Mouse (Mus musculus) neural tube, embryonic 14.5 days (tissue): ENCODE measurements around the gene Bcas3. TPM values are rescaled to one million over a fixed set of nuclear protein-coding genes. Genes with fewer than 3 reads are reported as not detected.

Experiments
- ATAC-seq: fragments of 200-750 bp; cut with Nextera tagmentation; 2 replicates; pipeline ENCODE4 v1.8.0; 2017; ENCODE audit warnings: low read depth, mild to moderate bottlenecking, moderate TSS enrichment, moderate library complexity
- H3K27ac ChIP-seq: fragments of 300-500 bp; sonication (generic); 2 replicates; pipeline ENCODE4 v1.5.1; 2014; ENCODE audit warnings: low read depth, mild to moderate bottlenecking, control low read depth, low read length, moderate library complexity, mixed read lengths
- H3K27me3 ChIP-seq: fragments of 300-500 bp; sonication (generic); 2 replicates; pipeline ENCODE4 v1.6.1; 2014; ENCODE audit warnings: low read length; ENCODE audit not compliant: control insufficient read depth, insufficient read depth
- H3K36me3 ChIP-seq: fragments of 300-500 bp; sonication (generic); 2 replicates; pipeline ENCODE4 v1.6.1; 2014; ENCODE audit warnings: low read length, mixed read lengths; ENCODE audit not compliant: control insufficient read depth, insufficient read depth
- H3K4me1 ChIP-seq: fragments of 300-500 bp; sonication (generic); 2 replicates; pipeline ENCODE4 v1.6.1; 2014; ENCODE audit warnings: low read length; ENCODE audit not compliant: control insufficient read depth, insufficient read depth
- H3K4me2 ChIP-seq: fragments of 300-500 bp; sonication (generic); 2 replicates; pipeline ENCODE4 v1.6.1; 2014; ENCODE audit warnings: mild to moderate bottlenecking, low read depth, low read length, control low read depth
- H3K4me3 ChIP-seq: fragments of 300-500 bp; sonication (generic); 2 replicates; pipeline ENCODE4 v1.5.1; 2014; ENCODE audit warnings: low read depth, low read length, control low read depth, mixed read lengths
- H3K9ac ChIP-seq: fragments of 300-500 bp; sonication (generic); replicated peaks from 2 replicates; pipeline ENCODE4 v1.6.1; 2014; ENCODE audit warnings: low read depth, mild to moderate bottlenecking, control low read depth, low read length, mixed read lengths
- H3K9me3 ChIP-seq: fragments of 300-500 bp; sonication (generic); 2 replicates; pipeline ENCODE4 v1.6.1; 2016; ENCODE audit warnings: low read length; ENCODE audit not compliant: control insufficient read depth
- WGBS: fragments of 180-500 bp; shearing (Covaris S2); extraction: QIAGEN DNeasy Blood & Tissue Kit; methylation state at CpG from one replicate; pipeline ENCODE4 v1.1.7; 2014; 5-methylcytosine and 5-hydroxymethylcytosine counted together
- polyA plus RNA-seq: library from polyadenylated mRNA; unstranded; fragments of >200 nt; fragmentation: Nextera tagmentation; extraction: Ambion mirVana; gene quantifications from 2 replicates; pipeline ENCODE4 v1.2.1, GENCODE M21; 2014

Gene Bcas3
- polyA plus RNA-seq, 1 experiment from 2014 or later, result 30.9 TPM

DNA sequence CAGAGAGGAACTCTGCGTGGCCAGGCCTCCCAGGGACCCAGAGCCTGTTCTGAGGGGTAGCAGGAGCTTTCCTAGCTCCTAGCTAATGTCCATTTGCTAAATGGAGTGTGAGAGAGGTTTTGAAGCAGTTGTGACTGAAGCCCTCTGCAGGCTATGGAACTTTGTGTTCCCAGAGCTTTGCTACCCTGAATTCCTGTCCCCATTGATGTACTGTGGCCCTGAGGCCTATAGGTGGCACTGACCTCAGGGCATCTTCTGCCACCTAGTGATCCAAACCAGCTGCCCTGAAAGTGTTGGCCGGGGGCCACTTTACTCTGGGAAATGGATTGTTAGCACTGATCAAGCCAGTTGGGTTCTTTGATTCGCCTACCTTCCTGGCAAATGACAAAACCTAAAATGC, 380.6 kb downstream of the Bcas3 start:
- no peak overlapping the region for H3K4me2 ChIP-seq
- no peaks in the 10 kb centered on the region for H3K9me3 ChIP-seq
- no peak overlapping the region for H3K9ac ChIP-seq
- H3K36me3 ChIP-seq, result no peaks in the 10 kb centered on the region
- no peak for ATAC-seq
- no peak overlapping the region for H3K4me3 ChIP-seq
- no peaks in the 10 kb centered on the region for H3K4me1 ChIP-seq
- H3K27me3 ChIP-seq, result no peaks in the 10 kb centered on the region
- 51% methylated on average over 3 of the region's 3 CpGs for WGBS
- no peak overlapping the region for H3K27ac ChIP-seq

DNA sequence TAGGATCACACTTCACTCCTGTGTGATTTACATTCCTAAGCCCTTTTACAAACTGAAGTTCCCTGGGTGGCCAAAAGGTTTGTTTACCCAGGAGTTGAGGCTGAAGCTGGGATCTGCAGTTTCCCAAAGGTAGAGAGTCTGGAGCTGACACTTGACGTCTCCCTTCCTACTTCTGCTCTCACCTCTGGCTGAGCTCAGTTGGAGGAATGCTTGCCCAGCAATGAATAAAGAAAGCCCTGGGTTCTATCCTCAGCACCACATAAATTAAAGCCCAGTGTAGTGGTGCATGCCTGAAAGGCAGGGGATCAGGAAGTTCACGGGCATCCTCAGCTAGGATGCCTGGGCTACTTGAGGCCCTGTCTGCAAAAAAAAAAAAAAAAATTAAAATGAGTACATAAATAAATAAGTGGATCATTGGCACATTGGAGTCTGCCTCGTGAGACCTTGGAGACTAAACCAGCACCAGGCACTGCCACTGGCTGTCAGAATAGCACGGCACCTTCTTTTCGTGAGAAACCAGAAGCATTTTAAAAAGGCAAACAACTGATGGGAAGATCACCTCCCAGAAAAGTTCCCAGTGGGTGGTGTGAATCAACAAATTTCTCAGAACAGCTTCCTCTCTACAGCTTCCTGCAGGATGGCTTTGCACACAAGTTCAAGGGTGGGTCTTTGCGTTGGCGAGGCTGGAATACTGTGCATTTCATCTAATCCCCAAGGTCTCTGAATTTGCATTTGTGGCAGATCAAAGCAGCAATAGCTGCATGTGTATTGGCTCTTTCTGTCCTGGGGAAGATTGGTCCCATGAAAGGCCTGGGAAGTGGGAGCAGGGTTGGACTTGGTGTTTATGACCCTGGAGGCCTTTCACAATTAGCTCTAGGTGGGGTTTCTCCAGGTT, 381.6 kb downstream of the Bcas3 start:
- H3K4me1 ChIP-seq, result peaks cover 3% of the 10 kb centered on the region; the same call in 1 of the 2 replicates
- H3K4me3 ChIP-seq, result no peak overlapping the region
- H3K9ac ChIP-seq, result no peak overlapping the region
- no peak overlapping the region for H3K4me2 ChIP-seq
- ATAC-seq, result no peak
- H3K27me3 ChIP-seq, result no peaks in the 10 kb centered on the region
- no peaks in the 10 kb centered on the region for H3K36me3 ChIP-seq
- H3K9me3 ChIP-seq, result no peaks in the 10 kb centered on the region
- H3K27ac ChIP-seq, result no peak overlapping the region
- WGBS, result 52% methylated on average over 7 of the region's 7 CpGs

DNA sequence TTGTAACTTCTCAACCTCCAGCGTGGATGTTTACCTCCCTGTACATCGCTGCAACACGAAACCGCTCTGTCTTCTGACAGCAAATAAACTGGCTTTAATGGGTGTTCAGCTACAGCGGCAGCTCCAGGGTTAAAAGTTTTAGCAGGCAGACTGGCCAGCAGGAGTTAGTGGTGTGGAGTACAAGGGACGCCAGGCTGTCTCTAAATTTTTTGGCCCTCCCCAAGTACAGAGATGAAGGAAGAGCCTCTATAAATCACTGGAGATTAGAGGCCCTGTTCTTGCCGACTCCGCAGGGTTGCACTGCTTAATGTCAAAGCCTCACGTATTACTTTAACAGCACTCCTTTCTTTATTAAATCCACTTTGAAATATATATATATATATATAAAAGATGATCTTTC, 384.3 kb downstream of the Bcas3 start:
- H3K9me3 ChIP-seq, result no peaks in the 10 kb centered on the region
- no peaks in the 10 kb centered on the region for H3K36me3 ChIP-seq
- ATAC-seq, result no peak
- no peak overlapping the region for H3K4me2 ChIP-seq
- no peak overlapping the region for H3K9ac ChIP-seq
- no peak overlapping the region for H3K4me3 ChIP-seq
- no peak overlapping the region for H3K27ac ChIP-seq
- WGBS, result 23% methylated on average over 9 of the region's 9 CpGs
- H3K4me1 ChIP-seq, result peaks cover 3% of the 10 kb centered on the region; the same call in 1 of the 2 replicates
- no peaks in the 10 kb centered on the region for H3K27me3 ChIP-seq

DNA sequence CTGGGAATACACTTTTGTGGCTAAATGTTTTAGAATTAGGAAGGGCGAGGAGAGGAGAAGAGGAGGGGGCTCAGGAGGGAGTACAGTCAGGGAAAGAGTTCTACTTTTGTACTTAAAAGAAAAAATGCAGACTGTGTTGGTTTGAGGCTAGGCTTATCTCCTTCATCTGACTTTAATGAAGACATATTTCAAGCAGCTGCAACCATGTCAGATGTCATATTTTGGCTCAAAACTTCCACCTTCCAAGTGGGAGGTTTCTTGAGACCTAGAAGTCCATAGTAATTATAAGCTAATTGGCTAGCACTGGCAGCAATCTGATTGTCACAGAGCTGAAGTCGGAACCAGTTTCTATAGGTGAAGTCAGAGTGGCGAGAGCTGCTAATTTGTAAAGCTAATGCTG, 384.9 kb downstream of the Bcas3 start:
- WGBS, result 33% methylated on average over 3 of the region's 3 CpGs
- ATAC-seq, result no peak
- Histone ChIP-seq H3K27me3 (no peaks in the 10 kb centered on the region), H3K36me3 (no peaks in the 10 kb centered on the region), H3K4me1 (peaks cover 3% of the 10 kb centered on the region; the same call in 1 of the 2 replicates), H3K27ac (no peak overlapping the region), H3K9ac (no peak overlapping the region), H3K4me3 (no peak overlapping the region), H3K9me3 (no peaks in the 10 kb centered on the region), H3K4me2 (no peak overlapping the region)

DNA sequence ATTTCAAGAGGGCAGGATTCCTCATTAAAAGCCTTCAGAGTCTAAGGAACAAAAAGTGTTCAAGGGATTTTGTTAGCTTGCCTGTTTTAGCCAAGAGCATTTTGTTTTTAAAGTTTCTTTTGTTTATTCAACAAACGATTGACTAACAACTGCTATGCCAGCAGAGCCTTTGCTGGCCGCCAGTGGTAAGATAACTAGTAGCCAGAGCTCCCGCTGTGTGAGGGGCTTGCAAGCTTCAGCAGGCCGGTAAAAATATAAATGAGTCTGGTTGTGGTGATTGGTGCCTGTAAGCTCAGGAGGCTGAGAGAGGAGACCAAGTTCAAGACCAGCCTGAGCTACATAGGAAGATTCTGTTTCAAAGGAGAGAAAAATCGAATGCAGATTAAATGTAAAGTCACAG, 385.6 kb downstream of the Bcas3 start:
- no peak overlapping the region for H3K4me2 ChIP-seq
- H3K4me1 ChIP-seq, result peaks cover 3% of the 10 kb centered on the region; the same call in 1 of the 2 replicates
- no peak overlapping the region for H3K4me3 ChIP-seq
- WGBS, result 27% methylated on average over 5 of the region's 5 CpGs
- H3K27me3 ChIP-seq, result no peaks in the 10 kb centered on the region
- no peaks in the 10 kb centered on the region for H3K36me3 ChIP-seq
- no peaks in the 10 kb centered on the region for H3K9me3 ChIP-seq
- ATAC-seq, result no peak
- H3K27ac ChIP-seq, result no peak overlapping the region
- H3K9ac ChIP-seq, result no peak overlapping the region

DNA sequence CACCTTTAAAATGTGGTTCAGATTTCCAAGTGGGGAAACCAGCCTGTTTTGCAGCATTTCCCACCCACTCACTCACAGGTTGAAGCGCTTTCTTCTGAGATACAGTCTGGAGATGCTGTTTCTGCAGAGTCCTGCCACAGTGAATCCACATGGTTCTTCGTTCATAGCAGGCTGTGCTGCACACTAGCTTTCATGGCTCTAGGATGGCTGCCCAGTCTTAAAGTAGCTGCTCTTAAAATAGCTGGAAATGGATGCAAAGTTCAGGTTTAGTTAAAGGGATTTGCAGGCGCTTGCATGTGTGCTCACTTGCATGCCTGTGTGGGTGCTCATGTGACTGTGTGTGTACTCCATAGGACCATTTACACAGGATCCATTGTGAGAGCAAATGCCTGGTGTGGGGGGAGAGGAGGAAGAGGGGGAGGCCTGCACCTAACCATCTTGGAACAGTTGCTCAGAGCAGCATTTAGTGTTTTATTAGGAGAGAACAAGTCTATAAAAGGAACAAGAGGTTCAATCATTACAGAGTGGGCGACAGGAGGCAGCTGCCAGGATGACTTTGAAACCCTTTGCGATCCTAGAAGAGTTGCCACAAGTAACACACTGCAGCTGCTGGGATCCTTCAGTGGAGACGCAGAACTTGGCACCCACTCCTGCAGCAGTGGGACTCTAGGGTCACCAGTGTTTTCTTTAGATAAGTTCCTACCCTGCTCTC, 386.5 kb downstream of the Bcas3 start:
- H3K4me3 ChIP-seq, result no peak overlapping the region
- H3K9me3 ChIP-seq, result no peaks in the 10 kb centered on the region
- H3K4me2 ChIP-seq, result no peak overlapping the region
- no peak for ATAC-seq
- H3K27ac ChIP-seq, result no peak overlapping the region
- H3K36me3 ChIP-seq, result no peaks in the 10 kb centered on the region
- no peaks in the 10 kb centered on the region for H3K27me3 ChIP-seq
- no peak overlapping the region for H3K9ac ChIP-seq
- WGBS, result 31% methylated on average over 6 of the region's 6 CpGs
- peaks cover 3% of the 10 kb centered on the region; the same call in 1 of the 2 replicates for H3K4me1 ChIP-seq

DNA sequence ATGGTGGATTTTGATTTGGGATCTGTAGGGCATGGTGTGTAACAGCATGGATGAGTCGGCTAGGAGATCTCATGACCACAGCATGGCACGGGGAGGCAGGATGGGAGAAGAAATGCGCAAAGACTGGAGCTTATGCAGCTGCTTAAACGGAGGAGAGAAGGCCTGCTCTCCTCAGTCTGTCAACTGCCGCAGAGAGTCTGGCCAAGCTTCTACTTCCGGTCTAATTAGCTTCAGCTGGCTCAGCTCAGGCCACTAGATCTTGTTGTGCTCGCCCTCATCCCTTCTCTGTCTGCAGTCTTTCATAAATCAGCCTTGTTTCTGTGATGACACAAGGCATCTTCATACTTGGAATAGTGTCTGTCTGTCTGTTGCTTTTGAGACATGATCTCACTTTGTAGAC, 393.4 kb downstream of the Bcas3 start:
- Histone ChIP-seq H3K4me1 (no peaks in the 10 kb centered on the region), H3K27me3 (no peaks in the 10 kb centered on the region), H3K4me3 (no peak overlapping the region), H3K9ac (no peak overlapping the region), H3K36me3 (no peaks in the 10 kb centered on the region), H3K27ac (no peak overlapping the region), H3K4me2 (no peak overlapping the region), H3K9me3 (no peaks in the 10 kb centered on the region)
- ATAC-seq, result no peak
- WGBS, result 83% methylated on average over 7 of the region's 7 CpGs

DNA sequence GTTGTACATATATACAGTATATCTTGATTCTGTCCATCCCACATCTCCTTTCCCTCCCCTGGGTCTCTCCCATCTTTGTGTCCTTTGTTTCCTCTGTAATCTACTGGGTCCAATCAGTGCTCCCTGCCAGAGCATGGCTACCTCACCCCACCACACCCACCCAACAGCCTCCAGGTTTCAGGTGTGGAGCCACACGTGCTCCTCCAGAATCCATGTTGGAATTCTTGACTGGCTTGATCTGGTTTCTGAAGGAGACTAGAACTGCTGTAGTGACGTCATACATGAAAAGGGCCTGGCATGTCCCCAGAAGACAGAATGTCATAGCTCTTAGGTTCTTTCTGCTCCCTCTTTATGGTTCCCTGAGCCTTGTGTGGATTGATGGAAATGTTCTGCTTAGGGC, 395.9 kb downstream of the Bcas3 start:
- ATAC-seq, result no peak

DNA sequence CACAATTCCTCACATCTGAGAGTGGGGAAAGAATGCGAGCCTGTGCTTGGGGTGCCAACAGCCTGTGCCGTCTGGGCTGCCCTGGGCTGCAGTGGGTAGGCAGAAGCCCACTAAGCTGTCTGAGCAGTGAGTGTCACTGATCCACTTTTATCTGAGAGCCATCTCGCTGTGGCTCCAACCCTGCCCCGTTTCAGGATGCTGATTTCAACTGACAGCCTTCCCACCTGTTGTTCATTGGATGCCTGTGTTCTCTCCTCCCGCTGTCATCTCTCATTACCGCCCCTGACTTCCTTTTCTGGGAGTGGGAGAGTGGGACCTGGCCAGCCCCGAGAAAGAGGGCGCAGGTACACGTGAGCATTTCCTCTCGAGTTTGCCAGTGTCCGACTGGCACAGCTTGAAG, 398.2 kb downstream of the Bcas3 start:
- Histone ChIP-seq H3K9ac (no peak overlapping the region), H3K9me3 (no peaks in the 10 kb centered on the region), H3K27me3 (no peaks in the 10 kb centered on the region), H3K36me3 (no peaks in the 10 kb centered on the region), H3K27ac (no peak overlapping the region), H3K4me2 (no peak overlapping the region), H3K4me1 (0 out of 2 replicates have a peak, but pooled peaks cover 7% of the 10 kb centered on the region), H3K4me3 (no peak overlapping the region)
- WGBS, result 69% methylated on average over 11 of the region's 11 CpGs
- no peak for ATAC-seq

More for the DNA sequence above, 395.9 kb downstream of the Bcas3 start:
- H3K9me3 ChIP-seq, result no peaks in the 10 kb centered on the region
- WGBS, result 94% methylated on average over 2 of the region's 2 CpGs
- H3K4me3 ChIP-seq, result no peak overlapping the region
- H3K36me3 ChIP-seq, result no peaks in the 10 kb centered on the region
- no peaks in the 10 kb centered on the region for H3K4me1 ChIP-seq
- no peak overlapping the region for H3K9ac ChIP-seq
- no peak overlapping the region for H3K4me2 ChIP-seq
- no peak overlapping the region for H3K27ac ChIP-seq
- H3K27me3 ChIP-seq, result no peaks in the 10 kb centered on the region
